15 mouse cellular contexts compared by ENCODE assay signal in genomic region chr7:121003793-121004418, GRCm38 (mm10). TPM values are rescaled to one million over a fixed set of nuclear protein-coding genes. Genes with fewer than 3 reads are reported as not detected.
DNase-seq lines count a peak whose midpoint lies in the region; ATAC-seq and TF ChIP-seq lines count a peak whose summit lies in the region.
"Had no signal": no experiment of that assay in that cellular context is flagged by ENCODE, and none has a peak within 500 bp of the region (broad histone marks: within the 10 kb centered on the region; RNA-seq: fewer than 3 reads in every experiment).

No protein-coding gene starts in this region.

- in situ Hi-C loops in Patski (cut with MboI; ENCODE audit: low pct_unique_long_range_greater_than_20kb): no loop called here

- H3K36me3 ChIP-seq in heart, embryonic 10.5 days: no peaks in the 10 kb centered on the region
- H3K36me3 ChIP-seq: heart, embryonic 12.5 days; liver, embryonic 13.5 days had no signal

- 74% methylated on average over 4 of the region's 4 CpGs for WGBS in heart, embryonic 10.5 days

- TF ChIP-seq CTCF in Patski (IDR thresholded peaks at IDR 0.05): no peak

- no peaks in the 10 kb centered on the region for H3K4me1 ChIP-seq in heart, embryonic 10.5 days
- H3K4me1 ChIP-seq: heart, embryonic 12.5 days; liver, embryonic 13.5 days had no signal

- H3K9me3 ChIP-seq in heart, embryonic 10.5 days: no peaks in the 10 kb centered on the region
- H3K9me3 ChIP-seq: heart, embryonic 12.5 days; liver, embryonic 13.5 days had no signal

- peak; percentile 80 for ATAC-seq in Patski
- ATAC-seq: forebrain, postnatal 0 days had no signal

- no peaks in the 10 kb centered on the region for H3K27me3 ChIP-seq in Patski
- no peaks in the 10 kb centered on the region for H3K27me3 ChIP-seq in heart, embryonic 10.5 days (ENCODE audit: insufficient read depth, poor library complexity, severe bottlenecking)
- H3K27me3 ChIP-seq: heart, embryonic 12.5 days; liver, embryonic 13.5 days had no signal

- CTCF ChIA-PET in Patski (lab: Charles Lee): interaction anchor here (1.0 to 1.4 kb wide), 4 partner anchors 11 to 40 kb away, joined by 3 read pairs; no protein-coding TSS in a partner anchor

- no peak overlapping the region for H3K4me3 ChIP-seq in heart, embryonic 10.5 days
- H3K4me3 ChIP-seq: heart, embryonic 12.5 days; liver, embryonic 13.5 days had no signal

- DNase-seq in adrenal gland, adult 8-10 months: peak; percentile 6
- DNase-seq in adrenal gland, postnatal 25 days: no peak
- no peak for DNase-seq in Patski (ENCODE audit: low read depth, low spot score)
- DNase-seq in kidney, adult 18-20 months: peak; percentile 64
- peak; percentile 71 to 91 for DNase-seq in kidney, postnatal 36 days
- DNase-seq in left cerebral cortex, adult 9 months (ENCODE audit: low spot score in 2 of 2): no peak
- no peak for DNase-seq in left cerebral cortex, adult 11 months (ENCODE audit: low spot score)
- no peak for DNase-seq in heart, embryonic 10.5 days (ENCODE audit: low spot score)
- DNase-seq: cerebellum, adult 9-10 months; forebrain, postnatal 0 days; gastrocnemius, postnatal 10 days; liver, embryonic 13.5 days; midbrain, embryonic 14.5 days; right cerebral cortex, postnatal 25 days had no signal

- POLR2A ChIA-PET in Patski (lab: Charles Lee): no interaction called here

- H3K27ac ChIP-seq in heart, embryonic 10.5 days: no peak overlapping the region
- H3K27ac ChIP-seq: liver, embryonic 13.5 days had no signal

RNA-seq across cellular contexts. Expression of gene Mfsd13b, which starts 21.6 kb away (rescaled TPM):
- total RNA-seq in adrenal gland, adult 8-10 months (2022): under 1 TPM in 2 of 4 experiments, not detected in 2; 0.15 to 0.49 TPM
- total RNA-seq in adrenal gland, postnatal 25 days (2021): 0.55 TPM in 1 of 2 replicates, not detected in the other
- 0.09 TPM for polyA plus RNA-seq in Patski (2021)
- 0.11 TPM in 1 of 2 replicates, not detected in the other for polyA plus RNA-seq in heart, embryonic 10.5 days (2016; fragmentation: Nextera tagmentation; extraction: Ambion mirVana)
- total RNA-seq: gastrocnemius, postnatal 10 days had no signal
- polyA plus RNA-seq: liver, embryonic 13.5 days; midbrain, embryonic 14.5 days had no signal

RNA-seq across cellular contexts. Expression of gene Cdr2, which starts 21.8 kb away (rescaled TPM):
- total RNA-seq in adrenal gland, adult 8-10 months (2022): 10 to 100 TPM in 1 of 4 experiments, 1 to 10 TPM in 3; 4.9 to 13.0 (median 7.0) TPM
- total RNA-seq in adrenal gland, postnatal 25 days (2021): 5.9 and 7.0 TPM in 2 replicates
- 39.9 TPM for polyA plus RNA-seq in Patski (2021)
- polyA plus RNA-seq in heart, embryonic 10.5 days (2016; fragmentation: Nextera tagmentation; extraction: Ambion mirVana): 10.3 and 14.4 TPM in 2 replicates

RNA-seq across cellular contexts. Expression of gene Mettl9, which starts 30.3 kb away (rescaled TPM):
- 100 to 1,000 TPM; 104 to 126 (median 113) TPM for total RNA-seq in adrenal gland, adult 8-10 months (2022)
- total RNA-seq in adrenal gland, postnatal 25 days (2021): 108 and 130 TPM in 2 replicates
- 145 TPM for polyA plus RNA-seq in Patski (2021)
- polyA plus RNA-seq in heart, embryonic 10.5 days (2016; fragmentation: Nextera tagmentation; extraction: Ambion mirVana): 93.7 and 135 TPM in 2 replicates

Comparison
In these comparisons a context has a peak if more than half of its experiments do, and no peak if none do; other contexts are left out.
1. DNase-seq: peak in adrenal gland, adult 8-10 months (single experiment), kidney, adult 18-20 months (single experiment) and kidney, postnatal 36 days (2 of 2); none in adrenal gland, postnatal 25 days (single experiment), Patski (single experiment), left cerebral cortex, adult 9 months (0 of 2), left cerebral cortex, adult 11 months (single experiment) and heart, embryonic 10.5 days (single experiment).